Mouse (Mus musculus): ENCODE measurements around the gene Csf3r.

GRCm38 (mm10) chr4:126067401-126068077, 43.2 kb downstream of the Csf3r start:
- TF ChIP-seq CTCF (conservative IDR thresholded peaks at IDR 0.05; ENCODE audit: insufficient read depth, insufficient read length, low read depth, low read length): no peak
- no peak for TF ChIP-seq POLR2A (IDR thresholded peaks at IDR 0.05; ENCODE audit: low read depth, low read length)

All from kidney, adult 2 months (tissue).